Mouse (Mus musculus): ENCODE measurements around the gene Qtrt1. TPM values are rescaled to one million over a fixed set of nuclear protein-coding genes. Genes with fewer than 3 reads are reported as not detected.

Gene Qtrt1
- total RNA-seq, 2 experiments from 2014 or later, result 5.8 to 6.3 TPM

Other genes with a start within 250 kb of the Qtrt1 start
- gene Pde4a, start 246.1 kb upstream of the Qtrt1 start, total RNA-seq (2021), result 10 to 100 TPM; 45.0 to 52.4 TPM
- gene Keap1, start 172.5 kb upstream of the Qtrt1 start, total RNA-seq (2021), result 10 to 100 TPM; 50.8 to 51.5 TPM
- under 1 TPM; 0.09 to 0.12 TPM for gene S1pr5, start 163.4 kb upstream of the Qtrt1 start, total RNA-seq (2021)
- 10 to 100 TPM; 64.7 to 67.6 TPM for gene Atg4d, start 146.5 kb upstream of the Qtrt1 start, total RNA-seq (2021)
- gene Kri1, start 123.9 kb upstream of the Qtrt1 start, total RNA-seq (2021), result 1 to 10 TPM; 8.0 to 9.3 TPM
- gene Cdkn2d, start 120.4 kb upstream of the Qtrt1 start, total RNA-seq (2021), result 1 to 10 TPM; 8.0 to 8.3 TPM
- gene Ap1m2, start 99.5 kb upstream of the Qtrt1 start, total RNA-seq (2021), result not detected
- gene Slc44a2, start 91.1 kb upstream of the Qtrt1 start, total RNA-seq (2021), result 100 to 1,000 TPM; 159 to 162 TPM
- 10 to 100 TPM; 17.3 to 22.2 TPM for gene Ilf3, start 44.0 kb upstream of the Qtrt1 start, total RNA-seq (2021)
- gene Dnm2, start 13.1 kb downstream of the Qtrt1 start, total RNA-seq (2021), result 10 to 100 TPM; 37.0 to 38.6 TPM
- gene Tmed1, start 98.4 kb downstream of the Qtrt1 start, total RNA-seq (2021), result 10 to 100 TPM; 31.6 to 32.7 TPM
- gene AB124611, start 114.3 kb downstream of the Qtrt1 start, total RNA-seq (2021), result under 1 TPM; 0.30 to 0.50 TPM
- gene Carm1, start 135.1 kb downstream of the Qtrt1 start, total RNA-seq (2021), result 10 to 100 TPM; 55.5 to 66.5 TPM
- 10 to 100 TPM; 45.7 to 46.6 TPM for gene Timm29, start 180.9 kb downstream of the Qtrt1 start, total RNA-seq (2021)
- 1 to 10 TPM; 5.3 to 5.6 TPM for gene Yipf2, start 181.0 kb downstream of the Qtrt1 start, total RNA-seq (2021)
- gene Smarca4, start 204.3 kb downstream of the Qtrt1 start, total RNA-seq (2021), result 10 to 100 TPM; 38.6 to 42.1 TPM

Measured in gastrocnemius, adult 18-20 months (tissue).